Mouse (Mus musculus) testis, adult 2 months (tissue): ENCODE measurements around the gene Lrrc7.

Experiments used
- CTCF ChIP-seq: fragments of 200-500 bp; IDR thresholded peaks from 2 replicates; pipeline ENCODE4 v1.5.1; 2012; ENCODE audit warnings: low read depth, mild to moderate bottlenecking, inconsistent platforms, low read length, moderate library complexity; ENCODE audit not compliant: control insufficient read depth, insufficient read depth, insufficient replicate concordance
- POLR2A ChIP-seq: fragments of 200-500 bp; IDR thresholded peaks from 2 replicates; pipeline ENCODE4 v1.6.1; 2012; ENCODE audit warnings: low read depth, mild to moderate bottlenecking, inconsistent platforms, low read length, moderate library complexity; ENCODE audit not compliant: control insufficient read depth

DNA sequence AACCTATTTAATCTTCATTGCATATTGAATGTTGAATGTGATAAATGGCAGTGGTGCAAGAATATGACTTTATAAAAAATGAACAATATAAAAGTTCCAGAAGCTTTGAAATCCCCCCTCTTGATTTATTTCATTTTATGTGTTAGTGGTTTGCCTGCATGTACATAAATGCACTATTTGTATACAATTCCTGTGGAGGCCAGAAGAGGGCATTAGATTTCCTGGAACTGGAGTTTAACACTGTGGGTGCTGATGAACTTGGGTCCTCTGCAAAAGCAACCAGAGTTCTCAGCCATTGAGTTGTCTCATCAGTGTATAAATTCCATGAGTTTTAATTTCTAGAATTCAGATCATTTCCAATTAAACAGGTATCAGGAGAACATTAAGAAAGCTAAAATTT, 397.0 kb downstream of the Lrrc7 start:
- TF ChIP-seq CTCF (no peak), POLR2A (no peak)
